Mouse (Mus musculus) frontal cortex, postnatal 36 days (tissue): ENCODE results near the gene Dnm2.
A peak's percentile ranks its signal among the peaks of the same experiment; 100 is the strongest.
"Not testable (repeated sequence)": the region's sequence is repeated elsewhere in the genome, so short reads cannot be mapped to it uniquely, and the experiment has no call there.

Source experiments
- DNase-seq, 2 experiments: peaks; one replicate each; pipeline ENCODE4 v3.0.0; 2022; ENCODE audit warnings: low spot score in 2 of 2

Gene Dnm2

DNA sequence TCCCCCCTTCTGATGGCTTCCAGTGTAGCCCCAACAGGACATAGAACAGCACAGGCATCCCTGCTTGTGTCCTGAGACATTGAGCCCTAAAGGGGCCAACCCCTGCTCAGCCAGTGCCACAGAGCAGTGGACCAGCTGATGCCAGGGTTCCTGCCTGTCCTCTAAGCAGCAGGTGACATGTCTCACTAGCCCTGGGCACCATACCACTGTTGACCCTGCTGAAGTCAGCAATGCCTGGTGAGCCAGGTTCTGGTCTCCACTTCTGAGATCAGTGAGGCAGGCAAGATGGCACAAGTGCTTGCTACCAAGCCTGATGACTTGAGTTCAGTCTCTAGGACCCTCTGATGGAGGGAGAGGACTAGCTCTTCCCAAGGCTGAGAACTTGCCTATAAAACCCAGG is 81.1 kb downstream of the Dnm2 start:
- DNase-seq: no peak

- DNase-seq: no peak
These were observed 83.2 kb downstream of the Dnm2 start for GRCm38 (mm10) chr9:21507753-21508430.

GRCm38 (mm10) chr9:21508871-21509404 is 84.2 kb downstream of the Dnm2 start:
- no peak for DNase-seq

DNA sequence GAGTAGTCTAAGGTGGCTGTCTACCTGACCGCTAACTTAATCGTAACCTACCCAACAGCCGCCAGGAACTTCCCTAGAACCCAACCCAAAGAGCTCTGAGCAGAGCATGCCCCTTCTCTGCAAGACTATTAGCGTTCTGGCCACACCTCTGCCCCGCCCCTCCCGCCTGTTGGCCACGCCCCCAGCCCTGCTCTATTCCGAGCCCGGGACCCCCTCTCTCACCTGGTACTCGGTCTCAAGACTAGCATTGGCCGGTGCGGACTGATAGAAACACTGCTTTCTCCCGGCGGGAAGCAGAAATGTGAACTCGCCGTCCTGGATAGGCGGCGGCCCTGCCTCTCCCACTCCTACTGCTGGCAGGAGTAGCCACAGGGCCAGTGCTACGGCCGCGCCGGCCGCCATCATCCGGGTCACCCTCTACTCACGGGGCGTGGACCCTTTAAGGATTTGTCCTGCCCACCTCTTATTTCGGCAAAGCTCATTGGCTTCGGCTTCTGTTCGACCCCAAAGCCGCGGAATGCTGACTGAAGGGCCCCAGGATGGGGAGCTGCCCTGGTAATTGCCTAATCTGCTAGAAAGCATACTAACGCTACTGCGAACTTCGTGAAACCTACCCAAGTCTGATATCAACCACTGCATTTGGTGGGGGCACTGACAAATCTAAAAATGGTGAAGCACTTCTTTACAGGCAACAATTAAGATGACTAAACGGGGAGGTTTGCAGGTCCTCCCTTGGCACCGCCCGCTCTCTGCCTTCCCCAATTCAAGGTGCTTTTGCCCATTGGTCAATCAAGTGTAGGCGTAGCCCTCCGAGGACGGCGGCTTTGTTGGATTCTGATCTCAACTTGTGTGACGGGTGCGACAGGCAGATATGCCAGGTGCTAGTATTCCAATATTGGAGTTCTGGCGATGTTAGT is 85.3 kb downstream of the Dnm2 start, which contains the start of gene Tmed1:
Gene Tmed1 (minus strand): TSS at position 481 of the 917 bp plus-strand sequence.
- peak; percentile 96 to 97 for DNase-seq

DNA sequence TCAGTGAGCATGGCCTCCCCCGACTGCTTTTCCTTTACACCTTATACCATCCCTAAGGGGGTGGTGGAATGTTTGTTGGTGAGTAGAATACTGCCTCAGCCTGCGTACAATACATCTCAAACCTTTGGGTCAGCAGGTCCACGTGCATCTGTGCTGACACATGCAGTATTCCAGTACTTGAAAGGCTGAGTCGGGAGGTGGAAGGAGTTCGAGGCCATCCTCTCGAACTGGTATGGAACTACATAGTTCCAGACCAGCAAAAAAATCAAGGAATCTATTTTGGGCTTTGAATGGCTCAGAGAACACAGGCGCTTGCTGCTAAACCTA is 85.9 kb downstream of the Dnm2 start:
- no peak for DNase-seq

- no peak for DNase-seq
These were observed 86.3 kb downstream of the Dnm2 start for GRCm38 (mm10) chr9:21511052-21511451.

GRCm38 (mm10) chr9:21513466-21513865 is 88.8 kb downstream of the Dnm2 start:
- no peak for DNase-seq

DNA sequence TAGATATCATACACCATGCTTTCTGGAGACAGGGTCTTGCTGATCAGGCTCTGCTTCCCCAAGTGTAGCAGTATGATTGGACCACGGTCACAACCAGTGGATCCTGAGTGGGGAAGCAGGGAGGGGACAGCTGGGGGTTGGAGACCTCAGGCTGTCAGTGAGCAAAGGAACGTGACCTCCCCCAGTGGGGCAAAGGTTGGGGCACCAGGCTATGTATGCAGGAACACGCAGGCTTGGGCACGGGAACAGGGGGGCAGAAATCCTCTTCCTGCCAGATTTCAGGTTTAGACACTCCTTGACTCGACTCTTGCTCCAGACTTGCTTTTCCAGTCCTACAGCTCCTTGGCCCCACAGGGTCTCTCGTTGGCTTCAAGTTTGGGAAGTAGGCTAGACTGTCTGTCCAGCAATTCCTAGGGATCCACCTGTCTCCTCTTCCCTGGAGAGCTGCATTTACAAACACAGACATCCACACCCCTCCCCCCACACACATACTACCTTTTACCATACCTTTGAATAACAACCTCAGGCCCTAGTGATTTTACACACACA is 93.3 kb downstream of the Dnm2 start:
- no peak for DNase-seq

DNA sequence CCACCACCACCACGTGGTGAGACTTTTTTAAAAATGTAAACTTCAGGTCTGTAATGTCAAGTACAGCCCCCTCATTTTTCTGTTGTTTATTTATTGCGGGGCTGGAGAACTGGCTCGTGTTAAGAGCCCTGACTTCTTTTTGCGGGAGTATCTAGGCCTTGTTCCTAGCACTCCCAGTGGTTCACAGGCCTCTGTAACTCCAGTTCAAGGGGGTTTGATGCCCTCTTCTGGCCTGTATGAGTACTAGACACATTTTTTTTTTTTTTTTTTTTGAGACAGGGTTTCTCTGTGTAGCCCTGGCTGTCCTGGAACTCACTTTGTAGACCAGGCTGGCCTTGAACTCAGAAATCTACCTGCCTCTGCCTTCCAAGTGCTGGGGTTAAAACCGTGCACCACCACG is 94.0 kb downstream of the Dnm2 start:
- not testable (repeated sequence) for DNase-seq

GRCm38 (mm10) chr9:21525142-21525936 is 100.6 kb downstream of the Dnm2 start:
- DNase-seq: no peak

DNA sequence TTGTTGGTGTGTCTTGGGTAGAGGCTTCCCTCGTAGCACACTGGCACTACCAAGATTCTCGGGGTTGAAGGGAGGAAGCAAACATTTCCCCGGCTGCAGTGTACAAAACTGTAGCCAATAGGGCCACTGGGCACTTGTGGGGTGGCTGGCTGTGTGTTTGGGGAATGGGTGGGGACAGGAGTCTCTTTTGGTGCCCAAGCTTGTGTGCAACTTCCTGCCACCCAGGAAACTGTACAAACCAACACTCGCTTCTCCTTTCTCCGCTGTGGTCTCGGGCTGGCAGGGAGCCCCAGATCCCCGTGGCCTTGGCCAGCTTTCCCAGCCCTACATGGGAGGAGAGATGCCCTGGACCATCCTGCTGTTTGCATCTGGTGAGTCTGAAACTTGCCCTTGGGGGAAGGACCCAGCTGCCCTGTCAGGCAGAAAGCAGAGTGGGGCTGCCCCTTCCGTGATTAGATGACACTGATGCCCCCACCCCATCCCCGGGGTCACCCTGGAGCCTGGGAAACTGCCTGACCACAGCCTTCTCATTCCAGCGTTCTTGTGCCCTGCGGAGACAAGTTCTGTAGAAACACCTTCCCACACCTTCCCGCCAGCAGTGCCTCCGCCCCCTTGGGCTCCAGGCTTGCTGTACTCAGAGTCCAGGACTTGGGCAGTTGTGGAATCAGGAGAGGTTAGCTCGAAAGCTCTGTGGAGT is 101.4 kb downstream of the Dnm2 start, which contains the start of gene AB124611:
Gene AB124611 (plus strand): TSS at position 240 of the 697 bp plus-strand sequence.
- DNase-seq: no peak

GRCm38 (mm10) chr9:21526634-21526944 is 101.9 kb downstream of the Dnm2 start:
- DNase-seq: no peak

GRCm38 (mm10) chr9:21527100-21527801 is 102.5 kb downstream of the Dnm2 start:
- DNase-seq: no peak

GRCm38 (mm10) chr9:21527917-21528324 is 103.2 kb downstream of the Dnm2 start:
- DNase-seq: no peak

GRCm38 (mm10) chr9:21536501-21536900 is 111.8 kb downstream of the Dnm2 start:
- no peak for DNase-seq

GRCm38 (mm10) chr9:21537009-21537408 is 112.3 kb downstream of the Dnm2 start:
- DNase-seq: no peak

DNA sequence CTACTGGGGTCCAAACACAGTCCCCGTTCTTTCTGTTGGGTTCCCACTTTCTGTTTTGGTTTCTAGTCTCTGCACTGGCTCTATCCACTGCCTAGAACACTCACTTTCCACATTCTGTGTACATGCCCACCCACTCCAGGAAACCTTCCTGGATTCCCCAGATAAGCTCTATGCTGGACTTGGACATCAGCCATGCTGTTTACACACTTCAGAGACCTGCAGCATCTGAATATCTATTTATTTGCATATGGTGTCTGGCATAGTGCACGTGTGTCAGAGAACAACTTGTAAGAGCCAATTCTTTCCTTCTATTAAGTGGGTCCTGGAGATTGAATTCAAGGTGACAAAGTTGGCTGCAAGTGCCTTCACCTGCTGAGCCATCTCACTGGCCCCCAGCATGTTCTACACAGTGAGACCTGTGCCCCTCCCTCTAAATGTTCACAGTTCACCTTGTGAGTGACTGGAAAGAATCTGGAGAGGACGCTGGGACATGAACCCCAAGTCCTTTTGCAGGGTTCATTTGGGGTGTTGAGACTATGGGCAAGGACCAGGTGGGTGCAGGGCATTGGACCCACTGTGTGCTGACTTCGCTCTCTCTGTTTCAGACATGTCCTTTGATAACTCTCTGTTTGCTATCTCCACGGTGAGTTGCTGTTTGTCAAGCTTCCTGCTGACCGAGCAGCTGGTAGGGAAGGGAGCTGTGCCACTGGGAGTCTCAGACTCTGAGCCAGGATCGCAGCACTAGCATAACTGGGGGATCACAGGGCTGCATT is 115.5 kb downstream of the Dnm2 start:
- DNase-seq: no peak

- not testable (repeated sequence) for DNase-seq
These were observed 117.3 kb downstream of the Dnm2 start for GRCm38 (mm10) chr9:21542001-21542400.

DNA sequence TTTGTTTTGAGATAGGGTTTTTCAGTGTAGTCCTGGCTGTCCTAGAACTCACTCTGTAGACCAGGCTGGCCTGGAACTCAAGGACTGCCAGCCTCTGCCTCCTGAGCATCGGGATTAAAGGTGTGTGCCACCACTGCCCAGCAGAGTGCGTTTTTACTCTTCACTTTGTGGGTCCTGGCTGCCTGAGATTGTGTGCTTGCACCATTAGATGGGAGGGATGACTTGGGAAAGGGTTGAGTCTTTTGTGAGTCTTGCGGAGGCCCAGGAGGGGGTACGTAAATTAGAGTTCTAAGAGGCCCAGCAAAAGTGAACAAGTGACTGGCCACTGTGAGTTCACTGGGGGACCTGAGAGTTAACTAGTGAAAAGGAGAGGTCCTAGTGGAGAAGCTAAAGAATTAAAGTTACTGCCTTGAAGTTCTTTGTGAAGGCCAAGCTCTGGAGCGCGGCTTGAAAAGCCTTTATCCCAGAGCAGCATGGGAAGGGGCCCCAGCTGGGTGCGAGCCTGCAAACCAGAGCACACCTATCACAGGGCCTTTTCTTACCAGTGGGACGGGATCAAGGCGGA is 120.7 kb downstream of the Dnm2 start:
- DNase-seq: no peak
